Mouse (Mus musculus) forebrain, embryonic 10.5 days (tissue): ENCODE measurements around the gene Lrrc25. TPM values are rescaled to one million over a fixed set of nuclear protein-coding genes. Genes with fewer than 3 reads are reported as not detected.
A peak's percentile ranks its signal among the peaks of the same experiment; 100 is the strongest.

Experiments
- DNase-seq: peaks from one replicate; pipeline ENCODE4 v3.0.0-alpha.2; 2017; ENCODE audit warnings: low spot score; ENCODE audit errors: extremely low spot score
- H3K27ac ChIP-seq: fragments of 300-500 bp; sonication (generic); 2 replicates; pipeline ENCODE4 v1.5.1; 2016; ENCODE audit warnings: mild to moderate bottlenecking
- H3K27me3 ChIP-seq: fragments of 300-500 bp; sonication (generic); 2 replicates; pipeline ENCODE4 v1.6.1; 2016; ENCODE audit warnings: mild to moderate bottlenecking; ENCODE audit not compliant: poor library complexity, severe bottlenecking
- H3K36me3 ChIP-seq: fragments of 300-500 bp; sonication (generic); replicated peaks from 2 replicates; pipeline ENCODE4 v1.6.1; 2016; ENCODE audit warnings: mild to moderate bottlenecking, moderate library complexity
- H3K4me1 ChIP-seq: fragments of 300-500 bp; sonication (generic); 2 replicates; pipeline ENCODE4 v1.6.1; 2016
- H3K4me3 ChIP-seq: fragments of 300-500 bp; sonication (generic); 2 replicates; pipeline ENCODE4 v1.5.1; 2016; ENCODE audit warnings: mild to moderate bottlenecking, moderate library complexity
- H3K9me3 ChIP-seq: fragments of 300-500 bp; sonication (generic); 2 replicates; pipeline ENCODE4 v1.6.1; 2016; ENCODE audit warnings: mild to moderate bottlenecking, moderate library complexity
- WGBS: fragments of 180-500 bp; shearing (Covaris S2); methylation state at CpG from one replicate; pipeline ENCODE4 v1.1.7; 2016; 5-methylcytosine and 5-hydroxymethylcytosine counted together
- polyA plus RNA-seq: library from polyadenylated mRNA; unstranded; fragments of >200 nt; fragmentation: Nextera tagmentation; extraction: Ambion mirVana; gene quantifications from 2 replicates; pipeline ENCODE4 v1.2.1, GENCODE M21; 2016

The Lrrc25 gene
- polyA plus RNA-seq, 1 experiment from 2014 or later = 0.87 TPM

DNA sequence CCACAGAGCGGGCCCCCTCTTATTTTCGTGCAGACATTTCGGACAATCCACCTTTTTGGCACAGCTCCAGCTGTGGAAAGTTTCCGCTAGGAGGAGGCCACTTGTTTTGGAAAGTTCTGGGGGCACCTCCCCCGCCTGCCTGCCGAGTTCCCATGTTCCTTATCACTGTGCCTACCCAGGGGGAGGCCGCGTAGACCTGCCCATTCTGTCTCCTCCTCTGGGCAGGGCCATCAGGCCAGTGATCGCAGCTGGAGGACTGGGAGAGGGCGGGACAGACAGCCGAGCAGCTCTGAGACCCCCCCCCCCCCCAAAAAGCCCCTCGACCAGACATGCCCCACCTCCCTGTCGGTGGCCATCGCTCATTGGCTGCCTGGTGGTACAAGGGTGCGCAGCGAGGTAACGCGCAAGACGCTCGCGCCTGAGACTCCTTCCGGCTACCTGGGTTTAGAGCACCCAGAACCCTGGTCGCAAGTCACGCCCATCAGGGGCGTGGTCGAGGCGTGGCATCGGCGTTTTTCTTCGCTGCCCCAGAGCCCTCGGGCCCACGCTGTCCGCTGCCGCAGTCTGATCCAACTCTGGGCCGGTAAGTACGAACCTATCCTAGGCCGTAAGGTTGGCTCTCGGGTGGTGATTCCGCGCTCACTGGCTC is 21.9 kb upstream of the Lrrc25 start, which contains the start of gene Isyna1:
Gene Isyna1, plus strand, starts transcription at position 413 of the 649 bp plus-strand sequence.
- H3K4me1 ChIP-seq = peaks cover 66% of the 10 kb centered on the region
- DNase-seq = peak; percentile 95

DNA sequence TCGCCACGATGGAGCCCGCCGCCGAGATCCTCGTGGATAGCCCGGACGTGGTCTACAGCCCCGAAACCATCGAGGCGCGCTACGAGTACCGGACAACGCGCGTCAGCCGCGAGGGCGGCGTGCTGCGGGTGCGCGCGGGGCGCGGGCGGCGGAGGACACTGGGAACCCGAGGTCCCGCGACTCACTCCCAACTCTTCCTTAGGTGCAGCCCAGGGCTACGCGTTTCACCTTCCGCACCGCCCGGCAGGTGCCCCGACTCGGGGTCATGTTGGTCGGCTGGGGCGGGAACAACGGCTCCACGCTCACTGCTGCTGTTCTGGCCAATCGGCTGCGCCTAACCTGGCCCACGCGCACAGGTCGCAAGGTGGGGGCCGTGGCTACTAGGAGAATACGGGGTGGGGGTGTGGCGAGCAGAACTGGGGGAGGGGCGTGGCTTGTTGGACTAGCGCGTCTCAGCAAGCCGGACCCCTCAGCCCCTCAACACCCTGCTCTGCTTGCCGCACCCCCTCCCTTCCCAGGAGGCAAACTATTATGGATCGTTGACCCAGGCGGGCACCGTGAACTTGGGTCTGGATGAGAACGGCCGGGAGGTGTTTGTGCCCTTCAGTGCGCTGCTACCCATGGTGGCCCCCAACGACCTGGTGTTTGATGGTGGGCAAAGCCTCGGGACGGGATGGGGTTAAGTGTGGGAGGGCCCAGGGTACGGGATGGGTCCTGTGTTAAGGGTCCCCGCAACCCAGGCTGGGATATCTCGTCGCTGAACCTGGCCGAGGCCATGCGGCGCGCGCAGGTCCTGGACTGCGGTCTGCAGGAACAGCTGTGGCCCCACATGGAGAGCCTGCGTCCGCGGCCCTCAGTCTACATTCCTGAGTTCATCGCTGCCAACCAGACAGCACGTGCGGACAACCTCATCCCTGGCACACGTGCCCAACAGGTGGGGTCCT is 21.1 kb upstream of the Lrrc25 start:
- Histone ChIP-seq H3K27ac (peak overlapping the region; percentile 89), H3K9me3 (no peaks in the 10 kb centered on the region), H3K27me3 (peaks cover 45% of the 10 kb centered on the region), H3K4me1 (peaks cover 74% of the 10 kb centered on the region), H3K4me3 (peak overlapping the region; percentile 82), H3K36me3 (peaks cover 60% of the 10 kb centered on the region)
- WGBS = 10% methylated on average over 82 of the region's 82 CpGs
- DNase-seq = peak; percentile 53

More for the DNA sequence above, 21.9 kb upstream of the Lrrc25 start, which contains the start of gene Isyna1:
- H3K27me3 ChIP-seq = peaks cover 37% of the 10 kb centered on the region
- H3K27ac ChIP-seq = peak within 1 kb of the TSS; percentile 89
- peak within 1 kb of the TSS; percentile 82 for H3K4me3 ChIP-seq
- H3K9me3 ChIP-seq = no peaks in the 10 kb centered on the region
- H3K36me3 ChIP-seq = peaks cover 61% of the 10 kb centered on the region
- under 1% methylated on average over 40 of the region's 40 CpGs for WGBS

DNA sequence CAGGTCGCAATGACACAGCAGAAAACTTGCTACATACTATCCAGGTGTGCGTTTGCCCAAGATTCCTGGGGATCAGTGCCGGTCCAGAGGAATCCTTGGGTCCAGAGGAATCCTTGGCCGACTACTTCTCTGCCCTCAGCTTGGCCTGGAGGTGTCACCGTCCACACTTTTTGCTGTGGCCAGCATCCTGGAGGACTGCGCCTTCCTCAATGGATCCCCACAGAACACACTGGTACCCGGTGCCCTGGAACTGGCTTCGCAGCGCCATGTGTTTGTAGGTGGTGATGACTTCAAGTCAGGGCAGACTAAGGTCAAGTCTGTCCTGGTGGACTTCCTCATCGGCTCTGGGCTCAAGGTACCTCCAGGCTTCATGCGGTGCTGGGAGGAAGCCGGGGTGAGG is 20.1 kb upstream of the Lrrc25 start:
- Histone ChIP-seq H3K36me3 (peaks cover 51% of the 10 kb centered on the region), H3K4me3 (peak overlapping the region; percentile 82), H3K9me3 (no peaks in the 10 kb centered on the region), H3K27me3 (peaks cover 47% of the 10 kb centered on the region), H3K27ac (no peak overlapping the region), H3K4me1 (peaks cover 83% of the 10 kb centered on the region)
- no peak for DNase-seq
- WGBS = 94% methylated on average over 12 of the region's 12 CpGs

DNA sequence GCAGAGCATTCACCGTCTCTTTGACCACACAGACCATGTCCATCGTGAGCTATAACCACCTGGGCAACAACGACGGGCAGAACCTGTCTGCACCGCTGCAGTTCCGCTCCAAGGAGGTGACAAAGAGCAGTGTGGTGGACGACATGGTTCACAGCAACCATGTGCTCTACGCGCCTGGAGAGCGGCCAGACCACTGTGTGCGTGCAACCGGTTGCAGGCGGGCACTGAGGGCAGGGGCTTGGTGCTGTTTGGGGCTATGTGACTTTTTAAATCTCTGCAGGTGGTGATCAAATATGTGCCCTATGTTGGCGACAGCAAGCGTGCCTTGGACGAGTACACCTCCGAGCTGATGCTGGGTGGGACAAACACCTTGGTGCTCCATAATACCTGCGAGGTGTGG is 19.7 kb upstream of the Lrrc25 start:
- H3K4me1 ChIP-seq = peaks cover 87% of the 10 kb centered on the region
- H3K4me3 ChIP-seq = peak overlapping the region; percentile 82; the same call in 1 of the 2 replicates
- no peak overlapping the region for H3K27ac ChIP-seq
- WGBS = 96% methylated on average over 18 of the region's 18 CpGs
- peaks cover 47% of the 10 kb centered on the region for H3K27me3 ChIP-seq
- peaks cover 49% of the 10 kb centered on the region for H3K36me3 ChIP-seq
- no peak for DNase-seq
- H3K9me3 ChIP-seq = no peaks in the 10 kb centered on the region

DNA sequence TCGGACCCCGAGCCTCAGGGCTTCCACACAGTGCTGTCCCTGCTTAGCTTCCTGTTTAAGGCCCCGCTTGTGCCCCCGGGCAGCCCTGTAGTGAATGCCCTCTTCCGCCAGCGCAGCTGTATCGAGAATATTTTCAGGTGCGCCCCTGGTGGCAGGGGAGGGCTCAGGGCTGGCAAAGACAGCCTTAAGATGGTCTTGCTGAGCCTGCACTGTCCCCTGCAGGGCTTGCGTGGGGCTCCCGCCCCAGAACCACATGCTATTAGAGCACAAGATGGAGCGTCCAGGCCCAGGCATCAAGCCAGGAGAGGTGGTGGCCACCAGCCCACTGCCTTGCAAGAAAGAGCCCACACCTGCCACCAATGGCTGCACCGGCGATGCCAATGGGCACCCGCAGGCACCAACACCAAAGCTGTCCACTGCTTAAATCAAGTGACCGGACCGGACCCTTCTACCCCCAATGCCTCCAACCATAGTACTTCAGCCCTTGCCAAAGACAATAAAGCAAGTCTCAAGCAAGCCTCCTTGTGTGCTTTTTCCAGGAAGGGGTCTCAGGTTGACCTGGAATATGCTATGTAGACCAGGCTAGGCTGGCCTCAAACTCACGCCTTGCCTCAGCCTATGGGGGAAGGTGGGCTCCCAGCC is 19.1 kb upstream of the Lrrc25 start:
- H3K4me3 ChIP-seq = peak overlapping the region; percentile 62
- H3K9me3 ChIP-seq = peaks cover 2% of the 10 kb centered on the region; the same call in 1 of the 2 replicates
- H3K4me1 ChIP-seq = peaks cover 94% of the 10 kb centered on the region
- H3K27ac ChIP-seq = no peak overlapping the region
- DNase-seq = no peak
- H3K36me3 ChIP-seq = peaks cover 45% of the 10 kb centered on the region
- WGBS = 86% methylated on average over 17 of the region's 17 CpGs
- peaks cover 47% of the 10 kb centered on the region for H3K27me3 ChIP-seq

DNA sequence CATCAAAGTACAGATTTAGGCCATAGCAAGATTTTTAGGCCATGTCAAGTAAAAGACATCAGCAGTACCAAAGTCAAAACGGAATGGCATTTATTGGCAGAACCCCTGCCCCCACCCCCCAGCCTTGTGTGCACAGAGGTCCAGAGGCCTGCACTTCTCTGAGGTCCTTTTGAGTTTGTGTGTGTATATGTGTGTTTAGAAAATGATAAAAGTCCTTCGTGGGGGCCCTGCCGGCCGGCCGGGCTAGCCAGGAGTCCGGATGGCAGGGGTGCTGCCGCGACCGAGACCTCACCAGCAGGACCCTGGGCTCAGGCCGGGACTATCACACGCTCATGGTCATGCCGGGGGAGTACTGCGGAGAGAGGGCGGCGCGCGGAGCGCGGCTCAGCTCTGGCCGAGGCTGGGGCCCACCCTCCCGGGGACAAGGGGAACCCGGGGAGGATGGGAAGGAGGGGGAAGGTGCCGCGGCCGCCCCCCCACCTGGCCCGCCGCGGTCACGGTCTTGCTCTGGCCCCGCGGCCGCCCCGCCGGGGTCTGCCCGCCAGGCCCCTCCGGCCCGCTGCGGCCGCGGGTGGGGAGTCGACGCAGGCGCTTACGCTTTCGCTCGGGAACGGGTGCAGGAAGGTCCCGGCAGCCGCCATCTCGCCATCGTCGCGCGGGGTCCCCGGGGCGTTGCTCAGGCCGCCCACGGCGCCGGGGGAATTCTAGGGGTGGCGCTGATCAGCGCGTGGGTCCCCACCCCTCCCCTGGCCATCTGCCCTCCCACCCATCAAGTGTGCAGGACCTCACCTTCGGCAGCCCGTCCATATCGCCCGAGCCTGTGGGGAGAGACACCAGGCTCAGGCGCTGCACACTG is 18.3 kb upstream of the Lrrc25 start:
- peaks cover 98% of the 10 kb centered on the region for H3K4me1 ChIP-seq
- DNase-seq = no peak
- peak overlapping the region; percentile 62 for H3K4me3 ChIP-seq
- 5% methylated on average over 64 of the region's 68 CpGs for WGBS
- peaks cover 48% of the 10 kb centered on the region for H3K36me3 ChIP-seq
- H3K27me3 ChIP-seq = peaks cover 47% of the 10 kb centered on the region
- H3K27ac ChIP-seq = peak overlapping the region; percentile 88
- H3K9me3 ChIP-seq = peaks cover 8% of the 10 kb centered on the region; the same call in 1 of the 2 replicates

DNA sequence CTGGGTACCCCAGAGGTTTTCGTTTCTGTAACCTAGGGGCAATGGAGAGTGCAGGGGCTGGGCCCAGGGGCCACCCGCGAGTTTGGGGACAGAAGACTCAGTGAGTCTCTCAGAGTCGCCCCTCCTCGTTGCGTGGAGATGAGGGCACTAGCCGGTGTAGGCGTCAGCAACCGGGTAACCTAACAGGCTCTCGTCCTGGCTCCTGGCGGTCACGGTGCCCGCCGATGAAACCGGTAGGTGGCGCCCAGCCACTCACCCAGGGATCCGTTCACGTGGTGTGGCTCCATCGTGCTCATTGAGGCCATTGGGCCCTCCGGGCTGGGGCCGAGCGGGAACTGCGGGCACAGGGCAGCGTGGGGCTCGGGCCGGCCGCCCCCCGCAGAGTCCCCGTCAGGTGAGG is 17.7 kb upstream of the Lrrc25 start:
- peaks cover 47% of the 10 kb centered on the region for H3K27me3 ChIP-seq
- WGBS = 3% methylated on average over 29 of the region's 29 CpGs
- H3K4me1 ChIP-seq = peaks cover 91% of the 10 kb centered on the region
- peak; percentile 86 for DNase-seq
- peak overlapping the region; percentile 88 for H3K27ac ChIP-seq
- H3K4me3 ChIP-seq = peak overlapping the region; percentile 62
- peaks cover 8% of the 10 kb centered on the region; the same call in 1 of the 2 replicates for H3K9me3 ChIP-seq
- peaks cover 54% of the 10 kb centered on the region for H3K36me3 ChIP-seq

DNA sequence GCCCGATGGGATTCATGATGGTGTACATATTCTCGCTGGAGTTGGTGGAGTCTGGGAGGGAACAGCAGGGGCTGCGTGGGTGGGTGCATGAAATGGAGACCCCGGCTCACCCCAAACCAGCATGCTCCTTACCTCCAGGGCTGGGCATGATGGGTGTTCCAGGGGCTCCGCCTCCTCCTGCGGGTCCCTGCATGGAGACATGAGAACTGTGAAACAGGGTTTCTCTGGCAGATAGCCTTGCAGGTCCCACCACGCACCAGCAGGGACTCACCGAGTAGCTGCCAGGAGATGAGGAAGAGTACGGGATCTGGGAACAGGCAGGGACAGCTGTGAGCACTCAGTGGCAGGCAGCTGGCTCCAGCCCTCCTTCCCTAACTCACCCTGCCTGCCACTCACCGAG is 17.2 kb upstream of the Lrrc25 start:
- Histone ChIP-seq H3K27me3 (peaks cover 47% of the 10 kb centered on the region), H3K4me1 (peaks cover 87% of the 10 kb centered on the region), H3K9me3 (peaks cover 8% of the 10 kb centered on the region; the same call in 1 of the 2 replicates), H3K4me3 (peak overlapping the region; percentile 62), H3K36me3 (peaks cover 55% of the 10 kb centered on the region), H3K27ac (peak overlapping the region; percentile 88)
- 13% methylated on average over 10 of the region's 10 CpGs for WGBS
- DNase-seq = peak; percentile 49

DNA sequence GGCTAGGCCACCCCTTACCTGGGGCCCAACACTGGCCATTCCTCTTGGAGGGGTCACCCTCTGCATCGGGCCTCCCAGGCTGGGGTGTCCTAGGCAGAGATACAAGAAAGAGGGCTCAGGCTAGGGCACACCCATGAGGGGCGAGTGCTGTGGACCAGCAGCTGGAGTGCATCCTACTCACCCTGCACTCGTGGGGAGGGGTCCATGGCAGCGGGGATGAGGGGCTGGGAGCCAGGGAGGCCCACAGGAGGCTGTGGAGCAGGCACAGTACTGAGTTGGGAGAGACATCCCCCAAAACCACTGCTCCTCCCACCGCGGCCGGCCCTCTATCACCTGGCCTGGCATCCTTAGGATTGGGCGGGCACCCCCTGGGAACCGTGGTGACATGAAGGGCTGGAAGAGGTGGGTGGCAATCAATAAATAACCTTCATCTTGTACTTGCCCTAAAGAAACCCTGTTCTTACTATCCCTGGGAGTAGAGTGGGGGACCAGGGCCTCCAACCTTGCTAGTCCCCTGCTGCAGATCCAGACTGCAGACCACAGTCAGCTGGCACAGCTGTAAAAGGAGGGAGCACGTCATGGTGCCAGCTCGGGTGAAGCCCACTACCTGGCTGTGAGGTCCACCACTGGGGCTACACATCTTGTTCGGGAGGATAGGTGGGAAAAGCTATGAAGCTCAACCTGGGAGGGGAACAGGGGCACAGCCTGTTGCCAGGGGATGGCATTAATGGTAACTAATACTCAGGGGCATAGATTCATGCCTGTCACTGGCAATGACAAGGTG is 16.3 kb upstream of the Lrrc25 start:
- peaks cover 60% of the 10 kb centered on the region for H3K36me3 ChIP-seq
- H3K9me3 ChIP-seq = peaks cover 8% of the 10 kb centered on the region; the same call in 1 of the 2 replicates
- DNase-seq = no peak
- H3K4me3 ChIP-seq = peak overlapping the region; percentile 62; the same call in 1 of the 2 replicates
- H3K4me1 ChIP-seq = peaks cover 86% of the 10 kb centered on the region
- peak overlapping the region; percentile 88 for H3K27ac ChIP-seq
- WGBS = 79% methylated on average over 12 of the region's 12 CpGs
- H3K27me3 ChIP-seq = peaks cover 47% of the 10 kb centered on the region

DNA sequence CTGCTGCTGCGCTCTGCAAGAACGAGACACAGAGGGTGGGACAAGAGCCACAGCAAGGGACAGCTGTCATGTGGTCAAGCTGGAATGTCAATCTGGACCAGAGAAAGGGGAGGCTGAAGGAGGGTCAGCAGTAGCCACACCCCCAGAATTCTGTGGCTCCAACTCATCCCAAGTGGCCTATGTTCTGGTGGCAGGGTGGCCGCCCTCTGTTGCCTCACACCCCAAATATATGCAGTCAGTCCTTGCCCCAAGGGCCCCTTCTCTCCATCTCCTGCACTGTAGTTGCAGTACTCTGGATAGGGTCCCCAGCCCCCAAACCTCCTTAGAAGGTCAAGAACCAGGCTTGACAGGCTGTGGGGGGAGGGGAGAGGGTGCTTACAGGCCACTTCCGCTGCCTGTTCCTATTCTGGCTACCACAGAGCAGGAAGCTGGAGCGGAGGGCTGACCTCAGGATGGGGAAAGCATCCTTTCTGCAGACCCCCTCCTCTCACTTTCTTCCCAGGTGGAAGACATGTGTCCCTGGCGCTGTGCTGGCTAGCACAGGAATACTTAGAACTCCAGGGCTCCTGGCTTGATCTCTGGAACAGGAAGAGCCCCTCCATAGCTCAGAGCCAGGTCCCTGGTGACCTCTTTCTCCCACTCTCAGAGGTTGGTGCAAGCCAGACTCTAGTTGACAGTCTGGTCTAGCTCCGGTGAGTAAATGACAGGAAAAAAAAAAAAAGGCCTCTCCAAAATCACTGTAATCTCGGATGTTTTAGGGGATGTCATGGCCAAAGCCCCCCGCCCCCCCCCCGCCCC is 15.3 kb upstream of the Lrrc25 start:
- Histone ChIP-seq H3K27me3 (peaks cover 38% of the 10 kb centered on the region), H3K9me3 (peaks cover 8% of the 10 kb centered on the region; the same call in 1 of the 2 replicates), H3K4me3 (peak overlapping the region; percentile 45), H3K4me1 (peaks cover 82% of the 10 kb centered on the region), H3K36me3 (peaks cover 59% of the 10 kb centered on the region), H3K27ac (peak overlapping the region; percentile 88)
- peak; percentile 53 for DNase-seq
- 19% methylated on average over 10 of the region's 10 CpGs for WGBS
